In the genomic region with DNA sequence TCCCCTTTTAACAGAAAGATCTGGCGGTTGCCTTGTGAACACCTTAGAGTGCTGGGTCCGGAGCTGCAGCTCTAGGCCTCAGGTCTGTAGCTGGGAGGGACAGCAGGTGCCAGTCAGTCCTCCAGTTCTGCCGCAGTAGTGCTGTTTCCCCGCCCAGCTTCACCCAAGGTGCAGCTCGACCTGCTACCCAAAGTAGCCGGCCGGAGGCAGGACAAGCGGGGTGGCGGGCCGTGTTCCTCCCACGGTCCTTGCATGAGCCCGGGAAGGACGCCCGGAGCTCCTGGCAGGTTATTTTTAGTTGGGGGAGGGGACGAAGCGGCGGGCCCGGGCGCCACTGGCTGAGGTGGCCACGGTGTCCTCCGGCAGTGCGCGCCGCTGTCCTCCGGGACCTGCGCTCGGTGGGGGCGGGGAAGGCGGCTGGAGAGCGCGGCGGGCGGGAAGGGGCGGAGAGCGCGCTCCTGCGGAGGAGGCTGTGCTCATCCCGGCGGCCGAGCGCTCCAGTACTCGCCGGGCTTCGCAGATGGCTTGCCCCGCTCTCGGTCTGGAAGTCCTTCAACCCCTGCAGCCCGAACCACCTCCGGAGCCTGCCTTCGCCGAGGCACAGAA, we compare ENCODE assay signal across 9 mouse cellular contexts. TPM values are rescaled to one million over a fixed set of nuclear protein-coding genes. Genes with fewer than 3 reads are reported as not detected.
DNase-seq lines count a peak whose midpoint lies in the region; ATAC-seq and TF ChIP-seq lines count a peak whose summit lies in the region.
"Had no signal": no experiment of that assay in that cellular context is flagged by ENCODE, and none has a peak within 500 bp of the region (broad histone marks: within the 10 kb centered on the region; RNA-seq: fewer than 3 reads in every experiment).

A gene (plus strand): TSS at position 438 of the 606 bp plus-strand sequence.

- no peaks in the 10 kb centered on the region for H3K79me2 ChIP-seq in heart, adult 2 months (replicated peaks; ENCODE audit: control insufficient read depth, insufficient read depth, low read length)

- ATAC-seq in embryonic facial prominence, embryonic 11.5 days (replicated peaks; ENCODE audit: insufficient number of reproducible peaks, low FRiP score, low TSS enrichment, low read depth): peak; percentile 65
- ATAC-seq in limb, embryonic 11.5 days (ENCODE audit: insufficient number of reproducible peaks, low FRiP score, low TSS enrichment, low read depth): peak; percentile 65
- peak; percentile 78 for ATAC-seq in midbrain, embryonic 14.5 days (ENCODE audit: low FRiP score, low TSS enrichment)

- peaks cover 8% of the 10 kb centered on the region for H3K4me1 ChIP-seq in embryonic facial prominence, embryonic 11.5 days (ENCODE audit: control insufficient read depth, insufficient read depth, low read length)
- H3K4me1 ChIP-seq in heart, adult 2 months (ENCODE audit: control insufficient read depth, insufficient read depth, low read length): peaks cover 11% of the 10 kb centered on the region
- peaks cover 12% of the 10 kb centered on the region; the same call in 1 of the 2 replicates for H3K4me1 ChIP-seq in kidney, adult 2 months (ENCODE audit: control insufficient read depth, insufficient read depth, low read length)
- H3K4me1 ChIP-seq in limb, embryonic 11.5 days (ENCODE audit: control insufficient read depth, insufficient read depth, low read length): peaks cover 18% of the 10 kb centered on the region
- H3K4me1 ChIP-seq in midbrain, embryonic 14.5 days (ENCODE audit: control insufficient read depth, insufficient read depth, low read length): peaks cover 27% of the 10 kb centered on the region
- H3K4me1 ChIP-seq: megakaryocyte, embryonic 14.5 days had no signal

- peak within 1 kb of the TSS; percentile 94 for H3K4me2 ChIP-seq in embryonic facial prominence, embryonic 11.5 days (ENCODE audit: low read depth, low read length)
- H3K4me2 ChIP-seq in limb, embryonic 11.5 days (ENCODE audit: low read depth, severe bottlenecking): peak within 1 kb of the TSS; percentile 97
- H3K4me2 ChIP-seq in midbrain, embryonic 14.5 days (ENCODE audit: low read length): peak within 1 kb of the TSS; percentile 93

- TF ChIP-seq CTCF in heart, adult 2 months (IDR thresholded peaks at IDR 0.05): peak; percentile 21
- TF ChIP-seq CTCF in kidney, adult 2 months (conservative IDR thresholded peaks at IDR 0.05; ENCODE audit: insufficient read depth, insufficient read length, low read depth, low read length): no peak

- peak; percentile 75 for DNase-seq in right cerebral cortex, adult 18-20 months
- DNase-seq in right cerebral cortex, postnatal 25 days: no peak
- peak; percentile 68 for DNase-seq in embryonic facial prominence, embryonic 11.5 days (ENCODE audit: low spot score)
- DNase-seq in heart, adult 2 months: peak; percentile 88 to 91
- peak; percentile 87 for DNase-seq in kidney, adult 2 months
- DNase-seq in limb, embryonic 11.5 days (ENCODE audit: low spot score): peak; percentile 72
- peak; percentile 82 for DNase-seq in midbrain, embryonic 14.5 days
- peak; percentile 43 for DNase-seq in urinary bladder, adult 2 months (ENCODE audit: low spot score)

- peak within 1 kb of the TSS; percentile 65 for H3K9ac ChIP-seq in embryonic facial prominence, embryonic 11.5 days (replicated peaks; ENCODE audit: low read length)
- peak within 1 kb of the TSS; percentile 74 for H3K9ac ChIP-seq in heart, adult 2 months (ENCODE audit: low read depth, low read length)
- peak within 1 kb of the TSS; percentile 63 for H3K9ac ChIP-seq in limb, embryonic 11.5 days (ENCODE audit: low read length)
- peak within 1 kb of the TSS; percentile 78 for H3K9ac ChIP-seq in midbrain, embryonic 14.5 days (replicated peaks; ENCODE audit: low read length)

- intact Hi-C loops in heart, adult 2 months (cut with DNase I): loop anchor here (1.0 to 5.0 kb wide), 4 partner anchors 31 to 202 kb away; no protein-coding TSS in a partner anchor

- TF ChIP-seq EP300 in heart, adult 2 months (IDR thresholded peaks at IDR 0.05; ENCODE audit: insufficient read depth, low read depth, low read length): 0 out of 2 replicates have a peak, but pooled peaks have one; percentile 35

- no peaks in the 10 kb centered on the region for H3K9me3 ChIP-seq in embryonic facial prominence, embryonic 11.5 days (replicated peaks; ENCODE audit: control insufficient read depth, low read length)
- no peaks in the 10 kb centered on the region for H3K9me3 ChIP-seq in limb, embryonic 11.5 days (ENCODE audit: control insufficient read depth, low read length)
- no peaks in the 10 kb centered on the region for H3K9me3 ChIP-seq in midbrain, embryonic 14.5 days (ENCODE audit: control insufficient read depth, low read length)

- WGBS in embryonic facial prominence, embryonic 11.5 days: under 1% methylated on average over 31 of the region's 50 CpGs
- WGBS in heart, adult 2 months: 3% methylated on average over 49 of the region's 50 CpGs
- 2% methylated on average over 50 of the region's 50 CpGs for WGBS in kidney, adult 2 months
- under 1% methylated on average over 47 of the region's 50 CpGs for WGBS in limb, embryonic 11.5 days
- WGBS in midbrain, embryonic 14.5 days: under 1% methylated on average over 48 of the region's 50 CpGs

- peak within 1 kb of the TSS; percentile 55 for H3K4me3 ChIP-seq in embryonic facial prominence, embryonic 11.5 days (ENCODE audit: low read depth, low read length)
- H3K4me3 ChIP-seq in heart, adult 2 months: peak within 1 kb of the TSS; percentile 78
- peak within 1 kb of the TSS; percentile 86 for H3K4me3 ChIP-seq in kidney, adult 2 months (ENCODE audit: insufficient read depth, low read depth, low read length)
- peak within 1 kb of the TSS; percentile 67 for H3K4me3 ChIP-seq in limb, embryonic 11.5 days (ENCODE audit: low read depth, low read length)
- peak within 1 kb of the TSS; percentile 76 for H3K4me3 ChIP-seq in midbrain, embryonic 14.5 days (replicated peaks; ENCODE audit: low read depth, low read length)
- H3K4me3 ChIP-seq: megakaryocyte, embryonic 14.5 days had no signal

- no peaks in the 10 kb centered on the region for H3K36me3 ChIP-seq in embryonic facial prominence, embryonic 11.5 days (replicated peaks; ENCODE audit: control insufficient read depth, insufficient read depth, low read depth, low read length)
- H3K36me3 ChIP-seq in heart, adult 2 months (ENCODE audit: control insufficient read depth, insufficient read depth, low read length): peaks cover 6% of the 10 kb centered on the region
- H3K36me3 ChIP-seq in kidney, adult 2 months (ENCODE audit: control insufficient read depth, insufficient read depth, low read length): no peaks in the 10 kb centered on the region
- no peaks in the 10 kb centered on the region for H3K36me3 ChIP-seq in limb, embryonic 11.5 days (ENCODE audit: control insufficient read depth, insufficient read depth, low read length)
- no peaks in the 10 kb centered on the region for H3K36me3 ChIP-seq in midbrain, embryonic 14.5 days (ENCODE audit: control insufficient read depth, insufficient read depth, low read length)

- peaks cover 2% of the 10 kb centered on the region; the same call in 1 of the 2 replicates for H3K27me3 ChIP-seq in embryonic facial prominence, embryonic 11.5 days (ENCODE audit: control insufficient read depth, insufficient read depth, low read length)
- no peaks in the 10 kb centered on the region for H3K27me3 ChIP-seq in heart, adult 2 months (ENCODE audit: control insufficient read depth, insufficient read depth, low read length)
- no peaks in the 10 kb centered on the region for H3K27me3 ChIP-seq in kidney, adult 2 months (replicated peaks; ENCODE audit: control insufficient read depth, insufficient read depth, low read length)
- peaks cover 8% of the 10 kb centered on the region for H3K27me3 ChIP-seq in limb, embryonic 11.5 days (ENCODE audit: control insufficient read depth, insufficient read depth, low read length)
- no peaks in the 10 kb centered on the region for H3K27me3 ChIP-seq in midbrain, embryonic 14.5 days (ENCODE audit: control insufficient read depth, insufficient read depth, low read length)

- H3K27ac ChIP-seq in embryonic facial prominence, embryonic 11.5 days (replicated peaks; ENCODE audit: low read depth, low read length): no peak within 1 kb of the TSS
- peak within 1 kb of the TSS; percentile 96 for H3K27ac ChIP-seq in heart, adult 2 months
- H3K27ac ChIP-seq in kidney, adult 2 months (ENCODE audit: insufficient read depth, low read depth, low read length): peak within 1 kb of the TSS; percentile 72
- no peak within 1 kb of the TSS for H3K27ac ChIP-seq in limb, embryonic 11.5 days (replicated peaks; ENCODE audit: low read depth, low read length)
- peak within 1 kb of the TSS; percentile 89 for H3K27ac ChIP-seq in midbrain, embryonic 14.5 days (replicated peaks; ENCODE audit: low read depth, low read length)

- peak; percentile 61; the same call in 1 of the 2 replicates for TF ChIP-seq POLR2A in heart, adult 2 months (IDR thresholded peaks at IDR 0.05; ENCODE audit: insufficient read depth, low read depth, low read length)
- TF ChIP-seq POLR2A in kidney, adult 2 months (IDR thresholded peaks at IDR 0.05; ENCODE audit: low read depth, low read length): peak; percentile 16

RNA-seq across cellular contexts. Expression of the gene that starts here (rescaled TPM):
- polyA plus RNA-seq in embryonic facial prominence, embryonic 11.5 days (2014; fragmentation: Nextera tagmentation; extraction: Ambion mirVana): 69.3 and 73.0 TPM in 2 replicates
- total RNA-seq in heart, adult 2 months (2021): 100 to 1,000 TPM; 230 to 277 TPM
- 60.2 and 120 TPM in 2 replicates for polyA plus RNA-seq in heart, adult 2 months (2012; rRNA removed)
- 21.5 and 27.0 TPM in 2 replicates for polyA plus RNA-seq in kidney, adult 2 months (2012; rRNA removed)
- 39.7 and 42.1 TPM in 2 replicates for polyA plus RNA-seq in limb, embryonic 11.5 days (2014; fragmentation: Nextera tagmentation; extraction: Ambion mirVana)
- polyA plus RNA-seq in midbrain, embryonic 14.5 days (2014; fragmentation: Nextera tagmentation; extraction: Ambion mirVana): 53.6 and 56.5 TPM in 2 replicates
- 4.2 and 7.3 TPM in 2 replicates for polyA plus RNA-seq in urinary bladder, adult 2 months (2012; rRNA removed)

Comparison
In these comparisons a context has a peak if more than half of its experiments do, and no peak if none do; other contexts are left out.
1. H3K27ac ChIP-seq: peak in heart, adult 2 months (single experiment), kidney, adult 2 months (single experiment) and midbrain, embryonic 14.5 days (single experiment); none in embryonic facial prominence, embryonic 11.5 days (single experiment) and limb, embryonic 11.5 days (single experiment).
2. Peak in every context shown above with its lines, with median percentiles within 50 percentile points of each other: ATAC-seq, H3K4me2 ChIP-seq, H3K4me3 ChIP-seq and H3K9ac ChIP-seq.